ENCODE assay signal across 30 mouse cellular contexts in the genomic region with DNA sequence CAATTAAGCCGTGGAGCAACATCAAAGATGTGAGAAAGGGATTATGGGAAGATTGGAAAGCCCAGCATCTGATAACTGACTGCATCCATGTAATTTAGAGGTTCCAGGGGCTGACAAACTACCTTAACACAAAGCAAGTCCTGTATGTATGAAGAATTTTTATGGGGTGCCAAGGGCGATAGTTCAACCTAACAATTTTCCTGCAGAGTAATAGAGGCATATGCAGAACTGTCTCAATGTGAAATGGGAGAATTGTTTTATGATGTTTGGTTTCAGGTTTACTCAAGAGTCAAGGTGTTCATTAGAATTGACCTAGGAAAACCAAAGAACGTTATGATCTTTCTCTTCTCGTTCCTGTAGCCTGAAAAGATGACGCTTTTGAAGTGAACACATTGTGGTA.
"Had no signal": no experiment of that assay in that cellular context is flagged by ENCODE, and none has a peak within 500 bp of the region (broad histone marks: within the 10 kb centered on the region; RNA-seq: fewer than 3 reads in every experiment).

No protein-coding gene starts in this region.

- DNase-seq: cerebellum, adult 18-20 months; cerebellum, adult 2 months; cerebellum, adult 8-10 months; cerebellum, adult 9-10 months; cerebellum, adult 9-11 months; cerebellum, postnatal 10 days; cerebellum, postnatal 14 days; cerebellum, postnatal 25 days; cerebellum, postnatal 36 days; embryo, embryonic 11 days; forebrain, postnatal 0 days; gastrocnemius, adult 2 months; gastrocnemius, postnatal 10 days; gastrocnemius, postnatal 14 days; gastrocnemius, postnatal 25 days; gastrocnemius, postnatal 36 days; heart, adult 11 months; heart, adult 18-20 months; heart, adult 2 months had no signal

- H3K9ac ChIP-seq: embryonic facial prominence, embryonic 12.5 days; embryonic facial prominence, embryonic 13.5 days; embryonic facial prominence, embryonic 15.5 days; forebrain, embryonic 12.5 days; forebrain, embryonic 13.5 days; forebrain, embryonic 15.5 days; forebrain, postnatal 0 days had no signal

- ATAC-seq: forebrain, embryonic 13.5 days; forebrain, embryonic 14.5 days; forebrain, embryonic 15.5 days; forebrain, embryonic 16.5 days; forebrain, postnatal 0 days had no signal

- H3K9me3 ChIP-seq: embryonic facial prominence, embryonic 10.5 days; embryonic facial prominence, embryonic 12.5 days; embryonic facial prominence, embryonic 13.5 days; embryonic facial prominence, embryonic 15.5 days; forebrain, embryonic 10.5 days; forebrain, embryonic 12.5 days; forebrain, embryonic 13.5 days; forebrain, embryonic 15.5 days had no signal

- H3K36me3 ChIP-seq: embryonic facial prominence, embryonic 10.5 days; embryonic facial prominence, embryonic 12.5 days; embryonic facial prominence, embryonic 15.5 days; forebrain, embryonic 10.5 days; forebrain, embryonic 12.5 days; forebrain, embryonic 15.5 days had no signal

- H3K27ac ChIP-seq: embryonic facial prominence, embryonic 10.5 days; embryonic facial prominence, embryonic 12.5 days; embryonic facial prominence, embryonic 13.5 days; embryonic facial prominence, embryonic 15.5 days; forebrain, embryonic 10.5 days; forebrain, embryonic 12.5 days; forebrain, embryonic 13.5 days; forebrain, embryonic 15.5 days; gastrocnemius, adult 2 months; heart, adult 2 months had no signal

- H3K4me1 ChIP-seq: embryonic facial prominence, embryonic 10.5 days; embryonic facial prominence, embryonic 12.5 days; embryonic facial prominence, embryonic 13.5 days; embryonic facial prominence, embryonic 15.5 days; forebrain, embryonic 10.5 days; forebrain, embryonic 12.5 days; forebrain, embryonic 13.5 days; forebrain, embryonic 15.5 days had no signal

- H3K27me3 ChIP-seq: embryonic facial prominence, embryonic 12.5 days; embryonic facial prominence, embryonic 13.5 days; embryonic facial prominence, embryonic 15.5 days; forebrain, embryonic 12.5 days; forebrain, embryonic 13.5 days; forebrain, embryonic 15.5 days had no signal

- H3K4me3 ChIP-seq: embryonic facial prominence, embryonic 10.5 days; embryonic facial prominence, embryonic 12.5 days; embryonic facial prominence, embryonic 13.5 days; embryonic facial prominence, embryonic 15.5 days; erythroblast, embryonic 14.5 days; forebrain, embryonic 10.5 days; forebrain, embryonic 12.5 days; forebrain, embryonic 13.5 days; forebrain, embryonic 15.5 days; gastrocnemius, adult 2 months; heart, adult 2 months had no signal

- H3K4me2 ChIP-seq: embryonic facial prominence, embryonic 12.5 days; embryonic facial prominence, embryonic 13.5 days; embryonic facial prominence, embryonic 15.5 days; forebrain, embryonic 12.5 days; forebrain, embryonic 13.5 days; forebrain, embryonic 15.5 days had no signal
